Mouse (Mus musculus) hindbrain, embryonic 10.5 days (tissue): ENCODE data around the gene Gcg. TPM values are rescaled to one million over a fixed set of nuclear protein-coding genes. Genes with fewer than 3 reads are reported as not detected.

Experiments used
- DNase-seq: peaks from one replicate; pipeline ENCODE4 v3.0.0-alpha.2; 2017; ENCODE audit warnings: low spot score
- H3K27ac ChIP-seq: fragments of 300-500 bp; sonication (generic); 2 replicates; pipeline ENCODE4 v1.5.1; 2016; ENCODE audit warnings: mild to moderate bottlenecking, moderate library complexity
- H3K27me3 ChIP-seq: fragments of 300-500 bp; sonication (generic); 2 replicates; pipeline ENCODE4 v1.6.1; 2016; ENCODE audit warnings: mild to moderate bottlenecking; ENCODE audit not compliant: poor library complexity, insufficient read depth, severe bottlenecking
- H3K36me3 ChIP-seq: fragments of 300-500 bp; sonication (generic); 2 replicates; pipeline ENCODE4 v1.6.1; 2016; ENCODE audit warnings: mild to moderate bottlenecking, moderate library complexity
- H3K4me1 ChIP-seq: fragments of 300-500 bp; sonication (generic); replicated peaks from 2 replicates; pipeline ENCODE4 v1.6.1; 2016; ENCODE audit warnings: mild to moderate bottlenecking
- H3K4me3 ChIP-seq: fragments of 300-500 bp; sonication (generic); 2 replicates; pipeline ENCODE4 v1.5.1; 2016; ENCODE audit warnings: mild to moderate bottlenecking, moderate library complexity
- H3K9me3 ChIP-seq: fragments of 300-500 bp; sonication (generic); 2 replicates; pipeline ENCODE4 v1.6.1; 2016; ENCODE audit warnings: mild to moderate bottlenecking, moderate library complexity
- WGBS: fragments of 180-500 bp; shearing (Covaris S2); methylation state at CpG from one replicate; pipeline ENCODE4 v1.1.7; 2016; 5-methylcytosine and 5-hydroxymethylcytosine counted together
- polyA plus RNA-seq: library from polyadenylated mRNA; unstranded; fragments of >200 nt; fragmentation: Nextera tagmentation; extraction: Ambion mirVana; gene quantifications from 2 replicates; pipeline ENCODE4 v1.2.1, GENCODE M21; 2016

The Gcg gene
- not detected in 2 replicates for polyA plus RNA-seq

GRCm38 (mm10) chr2:62483550-62483949 is at the start of gene Gcg:
Gene Gcg (minus strand): TSS chr2:62483650.
- H3K4me1 ChIP-seq = no peaks in the 10 kb centered on the region
- no peaks in the 10 kb centered on the region for H3K27me3 ChIP-seq
- no peaks in the 10 kb centered on the region for H3K36me3 ChIP-seq
- H3K27ac ChIP-seq = no peak within 1 kb of the TSS
- H3K9me3 ChIP-seq = no peaks in the 10 kb centered on the region
- 85% methylated on average over 9 of the region's 9 CpGs for WGBS
- H3K4me3 ChIP-seq = no peak within 1 kb of the TSS
- DNase-seq = no peak

- H3K9me3 ChIP-seq = no peaks in the 10 kb centered on the region
- H3K4me3 ChIP-seq = no peak overlapping the region
- 73% methylated on average over 1 of the region's 1 CpGs for WGBS
- H3K36me3 ChIP-seq = no peaks in the 10 kb centered on the region
- no peak for DNase-seq
- H3K27ac ChIP-seq = no peak overlapping the region
- no peaks in the 10 kb centered on the region for H3K4me1 ChIP-seq
- no peaks in the 10 kb centered on the region for H3K27me3 ChIP-seq
Observed at GRCm38 (mm10) chr2:62531065-62531464, 47.6 kb upstream of the Gcg start.

GRCm38 (mm10) chr2:62526399-62526798 is 42.9 kb upstream of the Gcg start:
- WGBS = 92% methylated on average over 9 of the region's 9 CpGs
- no peak for DNase-seq
- Histone ChIP-seq H3K4me3 (no peak overlapping the region), H3K27ac (no peak overlapping the region), H3K9me3 (no peaks in the 10 kb centered on the region), H3K27me3 (no peaks in the 10 kb centered on the region), H3K36me3 (no peaks in the 10 kb centered on the region), H3K4me1 (no peaks in the 10 kb centered on the region)

- H3K4me1 ChIP-seq = no peaks in the 10 kb centered on the region
- H3K4me3 ChIP-seq = no peak overlapping the region
- H3K27ac ChIP-seq = no peak overlapping the region
- no peak for DNase-seq
- 82% methylated on average over 2 of the region's 2 CpGs for WGBS
- no peaks in the 10 kb centered on the region for H3K36me3 ChIP-seq
- no peaks in the 10 kb centered on the region for H3K27me3 ChIP-seq
- no peaks in the 10 kb centered on the region for H3K9me3 ChIP-seq
Observed at GRCm38 (mm10) chr2:62517790-62518189, 34.3 kb upstream of the Gcg start.

- Histone ChIP-seq H3K27me3 (no peaks in the 10 kb centered on the region), H3K4me1 (no peaks in the 10 kb centered on the region)
Observed at GRCm38 (mm10) chr2:62514477-62514876, 31.0 kb upstream of the Gcg start.

GRCm38 (mm10) chr2:62513477-62513876 is 30.0 kb upstream of the Gcg start:
- WGBS = 92% methylated on average over 15 of the region's 15 CpGs
- H3K36me3 ChIP-seq = no peaks in the 10 kb centered on the region
- DNase-seq = no peak

More at GRCm38 (mm10) chr2:62514477-62514876, 31.0 kb upstream of the Gcg start:
- Histone ChIP-seq H3K27ac (no peak overlapping the region), H3K4me3 (no peak overlapping the region), H3K9me3 (no peaks in the 10 kb centered on the region), H3K36me3 (no peaks in the 10 kb centered on the region)
- 87% methylated on average over 6 of the region's 6 CpGs for WGBS
- DNase-seq = no peak

GRCm38 (mm10) chr2:62507130-62507529 is 23.7 kb upstream of the Gcg start:
- Histone ChIP-seq H3K27ac (no peak overlapping the region), H3K4me3 (no peak overlapping the region), H3K9me3 (no peaks in the 10 kb centered on the region), H3K36me3 (no peaks in the 10 kb centered on the region), H3K4me1 (0 out of 2 replicates have a peak, but pooled peaks cover 5% of the 10 kb centered on the region), H3K27me3 (no peaks in the 10 kb centered on the region)
- WGBS = 87% methylated on average over 5 of the region's 5 CpGs
- no peak for DNase-seq

More at GRCm38 (mm10) chr2:62513477-62513876, 30.0 kb upstream of the Gcg start:
- no peaks in the 10 kb centered on the region for H3K9me3 ChIP-seq
- no peak overlapping the region for H3K27ac ChIP-seq
- no peaks in the 10 kb centered on the region for H3K4me1 ChIP-seq
- no peaks in the 10 kb centered on the region for H3K27me3 ChIP-seq
- no peak overlapping the region for H3K4me3 ChIP-seq

GRCm38 (mm10) chr2:62506441-62506840 is 23.0 kb upstream of the Gcg start:
- 36% methylated on average over 2 of the region's 2 CpGs for WGBS
- Histone ChIP-seq H3K27ac (no peak overlapping the region), H3K36me3 (no peaks in the 10 kb centered on the region), H3K4me3 (no peak overlapping the region), H3K27me3 (no peaks in the 10 kb centered on the region), H3K4me1 (0 out of 2 replicates have a peak, but pooled peaks cover 5% of the 10 kb centered on the region), H3K9me3 (no peaks in the 10 kb centered on the region)
- DNase-seq = no peak

GRCm38 (mm10) chr2:62504269-62504796 is 20.9 kb upstream of the Gcg start:
- Histone ChIP-seq H3K4me1 (0 out of 2 replicates have a peak, but pooled peaks cover 5% of the 10 kb centered on the region), H3K9me3 (no peaks in the 10 kb centered on the region), H3K27ac (no peak overlapping the region), H3K36me3 (no peaks in the 10 kb centered on the region), H3K27me3 (no peaks in the 10 kb centered on the region), H3K4me3 (no peak overlapping the region)
- 79% methylated on average over 4 of the region's 4 CpGs for WGBS
- DNase-seq = no peak

- Histone ChIP-seq H3K27me3 (no peaks in the 10 kb centered on the region), H3K27ac (no peak overlapping the region), H3K9me3 (no peaks in the 10 kb centered on the region), H3K4me3 (no peak overlapping the region), H3K36me3 (no peaks in the 10 kb centered on the region), H3K4me1 (0 out of 2 replicates have a peak, but pooled peaks cover 5% of the 10 kb centered on the region)
- no peak for DNase-seq
- 85% methylated on average over 5 of the region's 5 CpGs for WGBS
Observed at GRCm38 (mm10) chr2:62503326-62503725, 19.9 kb upstream of the Gcg start.

- 85% methylated on average over 4 of the region's 4 CpGs for WGBS
- DNase-seq = no peak
- no peaks in the 10 kb centered on the region for H3K27me3 ChIP-seq
- no peak overlapping the region for H3K27ac ChIP-seq
- no peak overlapping the region for H3K4me3 ChIP-seq
- H3K36me3 ChIP-seq = no peaks in the 10 kb centered on the region
- H3K9me3 ChIP-seq = no peaks in the 10 kb centered on the region
- H3K4me1 ChIP-seq = 0 out of 2 replicates have a peak, but pooled peaks cover 5% of the 10 kb centered on the region
Observed at GRCm38 (mm10) chr2:62502516-62502915, 19.1 kb upstream of the Gcg start.

GRCm38 (mm10) chr2:62498821-62499220 is 15.4 kb upstream of the Gcg start:
- no peaks in the 10 kb centered on the region for H3K4me1 ChIP-seq
- H3K9me3 ChIP-seq = no peaks in the 10 kb centered on the region
- no peaks in the 10 kb centered on the region for H3K36me3 ChIP-seq
- no peaks in the 10 kb centered on the region for H3K27me3 ChIP-seq
- H3K27ac ChIP-seq = no peak overlapping the region
- DNase-seq = no peak
- no peak overlapping the region for H3K4me3 ChIP-seq
- WGBS = 93% methylated on average over 5 of the region's 5 CpGs

- Histone ChIP-seq H3K4me1 (no peaks in the 10 kb centered on the region), H3K27ac (no peak overlapping the region), H3K36me3 (no peaks in the 10 kb centered on the region), H3K9me3 (no peaks in the 10 kb centered on the region), H3K4me3 (no peak overlapping the region), H3K27me3 (no peaks in the 10 kb centered on the region)
- WGBS = 87% methylated on average over 4 of the region's 4 CpGs
- DNase-seq = no peak
Observed at GRCm38 (mm10) chr2:62498086-62498485, 14.6 kb upstream of the Gcg start.
